ENCODE assay signal across 8 mouse cellular contexts in the genomic region with DNA sequence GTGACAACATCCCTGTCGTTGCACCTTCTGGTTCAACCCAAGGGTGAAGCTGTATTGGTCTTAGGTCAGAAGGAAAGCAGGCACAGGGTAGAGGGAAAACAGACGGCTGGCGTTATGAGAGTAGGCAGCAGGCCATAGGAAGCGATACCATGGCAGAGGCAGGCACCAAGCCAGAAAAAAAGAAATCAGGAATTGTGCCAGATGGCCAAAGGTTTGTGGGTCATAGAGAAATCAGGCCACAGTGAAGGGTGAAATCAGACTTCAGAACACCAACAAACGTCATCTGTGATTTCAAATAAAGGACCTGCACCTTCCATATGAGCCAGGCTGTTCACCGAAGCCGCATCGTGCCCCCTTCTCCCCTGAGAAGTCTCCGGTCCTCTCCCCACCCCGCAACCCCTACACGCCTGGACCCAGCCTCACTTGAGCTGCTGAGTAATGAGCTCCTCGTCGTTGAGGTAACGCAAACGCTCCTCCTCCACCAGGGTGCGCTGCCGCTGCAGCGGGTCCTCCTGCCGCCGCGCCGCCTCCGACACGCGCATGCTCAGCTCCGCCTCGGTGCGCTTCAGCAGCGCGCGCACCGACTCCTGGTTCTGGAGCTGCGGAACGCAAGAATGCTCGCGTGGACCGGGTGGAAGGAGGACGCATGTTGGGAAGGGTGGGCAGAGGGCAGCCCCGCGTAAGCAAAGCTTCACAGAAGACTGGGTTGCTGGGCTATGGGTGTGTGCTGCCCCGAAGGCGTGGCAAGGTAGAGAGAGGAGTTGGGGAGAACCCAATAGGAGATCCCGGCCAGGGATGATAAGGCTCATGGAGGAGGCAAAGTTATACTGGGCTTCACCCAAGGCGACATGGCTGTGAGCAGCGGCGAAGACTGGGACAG. TPM values are rescaled to one million over a fixed set of nuclear protein-coding genes. Genes with fewer than 3 reads are reported as not detected.
DNase-seq lines count a peak whose midpoint lies in the region; TF ChIP-seq lines count a peak whose summit lies in the region.

No protein-coding gene starts in this region.

- TF ChIP-seq CTCF in cortical plate, adult 2 months (IDR thresholded peaks at IDR 0.05; ENCODE audit: extremely low read depth, insufficient read depth, low read length): peak; percentile 87

- H3K27ac ChIP-seq in cortical plate, adult 2 months (ENCODE audit: insufficient read depth, low read length): no peak overlapping the region

- peaks cover 6% of the 10 kb centered on the region; the same call in 1 of the 2 replicates for H3K4me1 ChIP-seq in cortical plate, adult 2 months (ENCODE audit: control insufficient read depth, insufficient read depth, low read length)
- peaks cover 58% of the 10 kb centered on the region for H3K4me1 ChIP-seq in megakaryocyte, embryonic 14.5 days

- peaks cover 95% of the 10 kb centered on the region for H3K27me3 ChIP-seq in megakaryocyte, embryonic 14.5 days (replicated peaks)

- no peak for TF ChIP-seq POLR2A in cortical plate, adult 2 months (IDR thresholded peaks at IDR 0.05; ENCODE audit: extremely low read depth, insufficient read depth, low read length)

- H3K9me3 ChIP-seq in megakaryocyte, embryonic 14.5 days: no peaks in the 10 kb centered on the region

- DNase-seq in adipocyte (ENCODE audit: low spot score): peak; percentile 66
- DNase-seq in gastrocnemius, adult 8-10 months (ENCODE audit: low spot score in 2 of 2): peak; percentile 67 to 76
- peak; percentile 94 for DNase-seq in induced T-regulatory cell, adult 2 months (ENCODE audit: low read depth)
- DNase-seq in left cerebral cortex, adult 8-10 months (ENCODE audit: low spot score in 2 of 2): peak; percentile 74 to 82
- DNase-seq in right cerebral cortex, adult 2 months (ENCODE audit: low spot score in 2 of 2): peak; percentile 88 to 92
- peak; percentile 59 for DNase-seq in urinary bladder, postnatal 10 days (ENCODE audit: low spot score)

- H3K36me3 ChIP-seq in megakaryocyte, embryonic 14.5 days (replicated peaks; ENCODE audit: low read length): no peaks in the 10 kb centered on the region

- H3K4me3 ChIP-seq in cortical plate, adult 2 months (ENCODE audit: insufficient read depth, low read length): 0 out of 2 replicates have a peak overlapping the region, but pooled peaks have one; percentile 2
- peak overlapping the region; percentile 92 for H3K4me3 ChIP-seq in megakaryocyte, embryonic 14.5 days (replicated peaks)

RNA-seq across cellular contexts. Expression of a gene that starts 31.5 kb away (rescaled TPM):
- 0.06 TPM in 1 of 2 replicates, not detected in the other for polyA plus RNA-seq in cortical plate, adult 2 months (2012; rRNA removed)
- not detected for total RNA-seq in gastrocnemius, adult 8-10 months (2022)
- not detected for total RNA-seq in left cerebral cortex, adult 8-10 months (2022)
- not detected in 2 replicates for polyA plus RNA-seq in megakaryocyte, embryonic 14.5 days (2012; ENCODE audit: insufficient read depth, low replicate concordance)

RNA-seq across cellular contexts. Expression of a gene that starts 44.4 kb away (rescaled TPM):
- polyA plus RNA-seq in cortical plate, adult 2 months (2012; rRNA removed): 141 and 146 TPM in 2 replicates
- 1 to 10 TPM; 1.1 to 2.5 (median 1.6) TPM for total RNA-seq in gastrocnemius, adult 8-10 months (2022)
- 100 to 1,000 TPM; 255 to 270 (median 262) TPM for total RNA-seq in left cerebral cortex, adult 8-10 months (2022)
- polyA plus RNA-seq in megakaryocyte, embryonic 14.5 days (2012; ENCODE audit: insufficient read depth, low replicate concordance): 0.03 TPM in 1 of 2 replicates, not detected in the other

Comparison
In these comparisons a context has a peak if more than half of its experiments do, and no peak if none do; other contexts are left out.
1. RNA of a gene that starts 44.4 kb away (total RNA-seq): 255 to 270 TPM in left cerebral cortex, adult 8-10 months; 1.1 to 2.5 TPM in gastrocnemius, adult 8-10 months; every median in the first group is over 10 times any median in the second.
2. Peak in every context shown above with its lines, with median percentiles within 50 percentile points of each other: DNase-seq.